Mouse (Mus musculus) mesoderm, embryonic 11.5 days (tissue): ENCODE measurements at regions not wholly inside any gene's neighbourhood (a gene's known extent, or its start where the extent isn't known, plus 50 kb on each side); places are given as distances from the start of the nearest gene placed in this dataset.
"Not testable (repeated sequence)": the region's sequence is repeated elsewhere in the genome, so short reads cannot be mapped to it uniquely, and the experiment has no call there.

Experiments
- DNase-seq: peaks from one replicate; pipeline ENCODE4 v3.0.0-alpha.2; 2012; ENCODE audit warnings: low read depth, low spot score

DNA sequence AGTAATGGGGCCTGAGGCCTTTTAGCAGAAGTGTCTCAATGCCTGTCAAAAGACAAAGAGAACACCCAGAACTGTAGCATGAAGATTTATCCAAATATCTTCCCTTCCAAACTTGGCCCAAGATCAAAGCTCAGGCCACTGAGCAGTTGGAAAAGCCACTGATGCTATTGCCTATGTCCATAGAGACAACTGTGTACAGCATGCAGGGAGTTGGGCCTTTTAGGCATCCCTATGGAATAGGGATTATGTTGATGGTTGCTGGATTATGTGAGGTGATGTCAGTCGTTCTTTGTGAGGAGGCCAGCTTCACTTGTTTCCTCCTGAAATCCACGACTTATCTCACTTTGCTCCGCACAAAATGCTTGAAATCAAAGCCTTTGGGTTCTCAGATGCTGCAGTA lies 153.1 kb upstream of the Gm17728 start:
- DNase-seq, result no peak

DNA sequence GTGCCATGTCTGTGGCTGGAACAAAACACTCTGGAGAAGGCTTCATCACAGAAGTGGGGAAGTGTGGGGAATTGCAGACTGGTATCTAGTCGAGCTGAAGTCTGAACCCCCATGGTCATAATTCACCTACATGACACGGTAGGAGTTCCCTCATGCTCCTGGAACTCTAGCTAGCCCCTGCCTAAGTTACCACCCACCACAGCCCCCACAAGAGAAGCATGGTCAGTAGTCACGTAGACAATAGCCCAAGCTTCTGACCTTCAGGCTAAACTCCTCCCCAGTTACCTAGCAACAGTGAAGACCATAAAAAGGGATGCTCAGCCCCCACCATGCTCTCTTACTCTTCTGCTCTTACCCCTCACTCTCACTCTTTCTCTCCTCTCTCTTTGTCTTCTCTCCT lies 143.8 kb upstream of the Gm17728 start:
- not testable (repeated sequence) for DNase-seq

GRCm38 (mm10) chr17:9279481-9279880 lies 142.4 kb upstream of the Gm17728 start:
- no peak for DNase-seq

GRCm38 (mm10) chr17:9281891-9282290 lies 140.0 kb upstream of the Gm17728 start:
- DNase-seq, result no peak

DNA sequence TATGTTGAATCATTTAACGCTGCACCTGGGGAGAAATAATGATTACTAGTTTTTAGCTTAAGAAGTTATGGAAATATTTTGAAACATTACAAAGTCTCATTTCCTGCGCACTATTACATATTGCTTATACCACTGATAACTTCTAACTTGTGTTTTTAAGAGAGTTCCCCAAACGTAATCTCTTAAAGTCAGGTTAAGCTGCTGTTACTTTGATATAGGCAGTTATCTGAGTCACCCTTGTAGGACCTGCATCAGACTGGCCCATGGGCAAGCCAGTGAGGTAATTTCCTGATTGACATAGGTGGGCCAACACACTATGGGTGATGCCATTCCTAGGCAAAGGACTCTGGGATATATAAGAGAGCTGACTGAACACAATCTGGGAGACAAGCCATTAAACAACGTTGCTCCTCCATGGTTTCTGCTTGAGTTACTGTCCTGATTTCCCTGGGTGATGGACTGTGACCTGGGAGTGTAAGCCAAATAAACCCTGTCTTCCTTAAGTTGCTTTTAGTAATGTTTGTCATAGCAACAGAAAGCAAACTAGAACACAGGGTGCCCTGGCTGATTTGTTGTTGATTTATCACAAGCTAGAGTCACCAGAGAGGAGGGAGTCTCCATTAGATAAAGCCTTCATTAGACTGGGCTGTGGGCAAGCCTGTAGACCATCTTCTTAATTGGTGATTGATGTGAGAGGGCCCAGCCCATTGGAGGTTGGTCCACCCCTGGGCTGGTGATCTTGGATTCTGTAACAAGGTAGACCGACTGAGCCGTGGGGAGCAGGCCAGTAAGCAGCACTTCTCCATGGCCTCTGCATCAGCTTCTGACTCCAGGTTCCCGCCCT lies 139.3 kb upstream of the Gm17728 start:
- no peak for DNase-seq

GRCm38 (mm10) chr17:9286431-9286830 lies 135.4 kb upstream of the Gm17728 start:
- no peak for DNase-seq

GRCm38 (mm10) chr17:9286834-9287233 lies 135.0 kb upstream of the Gm17728 start:
- peak; percentile 26 for DNase-seq

DNA sequence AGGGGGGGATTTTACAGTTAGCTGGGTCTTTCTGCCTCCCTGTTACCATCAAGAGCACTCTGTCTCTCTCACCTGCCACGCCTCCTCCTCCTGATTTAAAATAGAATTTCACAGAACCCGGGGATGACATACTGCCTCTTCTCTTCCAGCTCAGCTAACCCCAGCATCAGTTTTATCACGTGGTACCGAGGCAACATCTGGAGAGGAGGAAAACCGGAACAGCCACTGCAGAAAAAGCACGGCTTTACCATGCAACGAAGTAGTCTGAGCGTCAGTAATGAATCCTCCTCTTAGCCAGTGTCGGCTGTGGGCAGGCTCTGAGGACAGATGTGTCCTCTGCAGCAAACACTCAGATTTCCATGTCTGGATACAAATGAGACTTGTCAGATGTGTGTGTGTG lies 134.2 kb upstream of the Gm17728 start:
- no peak for DNase-seq

DNA sequence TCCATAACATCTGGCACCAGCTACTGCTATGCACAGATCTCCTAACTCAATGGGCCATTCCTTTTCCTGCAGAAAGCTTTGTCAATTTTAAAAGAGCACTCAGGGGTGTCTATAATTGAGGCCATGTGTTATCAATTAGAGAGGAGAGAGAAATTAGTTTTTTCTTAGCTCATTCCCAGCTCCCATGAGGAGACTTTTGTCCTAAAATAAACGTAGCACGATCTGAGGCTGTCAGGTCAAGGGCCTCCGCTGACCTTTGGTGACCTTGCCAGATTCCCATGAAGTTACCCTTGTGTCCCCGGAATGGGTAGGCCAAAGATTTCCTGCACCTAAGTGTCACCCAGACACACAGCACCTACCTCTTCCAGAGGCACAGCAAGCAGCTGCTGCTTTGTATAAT lies 130.3 kb upstream of the Gm17728 start:
- DNase-seq, result no peak

DNA sequence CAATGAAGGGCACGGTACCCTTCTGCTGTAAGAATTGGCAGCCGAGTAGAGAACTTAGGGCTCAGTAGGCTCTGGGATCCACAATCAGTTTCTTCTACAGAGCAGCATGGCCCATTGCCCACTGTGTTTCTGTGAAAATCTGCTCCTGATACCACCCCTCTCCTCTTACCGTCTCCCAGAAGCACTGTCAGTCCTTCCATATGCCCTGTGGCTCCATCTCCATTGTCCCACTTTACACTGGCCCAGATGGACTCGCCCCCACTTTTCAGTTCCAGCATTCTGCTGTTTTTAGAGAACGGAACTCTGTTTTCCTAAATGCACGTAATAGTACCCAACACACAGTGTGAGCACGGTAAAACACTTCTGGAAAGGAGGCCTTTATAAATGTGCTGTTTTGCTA lies 129.6 kb upstream of the Gm17728 start:
- no peak for DNase-seq

- DNase-seq, result no peak
Measured at GRCm38 (mm10) chr17:9296371-9296770, 125.5 kb upstream of the Gm17728 start.

GRCm38 (mm10) chr17:9298231-9298630 lies 123.6 kb upstream of the Gm17728 start:
- no peak for DNase-seq

GRCm38 (mm10) chr17:9301101-9301501 lies 120.8 kb upstream of the Gm17728 start:
- DNase-seq, result no peak

GRCm38 (mm10) chr17:9308507-9308906 lies 113.4 kb upstream of the Gm17728 start:
- DNase-seq, result no peak

- DNase-seq, result no peak
Measured at GRCm38 (mm10) chr17:9322772-9323171, 99.1 kb upstream of the Gm17728 start.

- no peak for DNase-seq
Measured at GRCm38 (mm10) chr17:9328886-9329455, 92.9 kb upstream of the Gm17728 start.

GRCm38 (mm10) chr17:9357572-9358159 lies 64.2 kb upstream of the Gm17728 start:
- DNase-seq, result no peak
